In genomic region chr2:8029212-8029611, GRCm38 (mm10) we compare ENCODE assay signal across 31 mouse cellular contexts.
A peak's percentile ranks its signal among the peaks of the same experiment; 100 is the strongest.
DNase-seq lines count a peak whose midpoint lies in the region; ATAC-seq and TF ChIP-seq lines count a peak whose summit lies in the region.
"Had no signal": no experiment of that assay in that cellular context is flagged by ENCODE, and none has a peak within 500 bp of the region (broad histone marks: within the 10 kb centered on the region; RNA-seq: fewer than 3 reads in every experiment).

No protein-coding gene starts in this region.

- no peaks in the 10 kb centered on the region for H3K36me3 ChIP-seq in forebrain, embryonic 14.5 days (ENCODE audit: control insufficient read depth, insufficient read depth, low read length)
- no peaks in the 10 kb centered on the region for H3K36me3 ChIP-seq in heart, embryonic 11.5 days (ENCODE audit: control insufficient read depth, insufficient read depth, low read length)
- no peaks in the 10 kb centered on the region for H3K36me3 ChIP-seq in embryonic facial prominence, embryonic 10.5 days (replicated peaks)
- H3K36me3 ChIP-seq: embryonic facial prominence, embryonic 12.5 days; heart, embryonic 13.5 days; hindbrain, embryonic 10.5 days; limb, embryonic 12.5 days; liver, embryonic 15.5 days had no signal

- peak; percentile 54; the same call in 1 of the 2 replicates for ATAC-seq in forebrain, embryonic 14.5 days
- no peak for ATAC-seq in heart, embryonic 11.5 days (replicated peaks; ENCODE audit: insufficient number of reproducible peaks, low FRiP score, low TSS enrichment)
- ATAC-seq: intestine, embryonic 16.5 days; midbrain, embryonic 16.5 days had no signal

- no peaks in the 10 kb centered on the region for H3K9me3 ChIP-seq in forebrain, embryonic 14.5 days (replicated peaks; ENCODE audit: control insufficient read depth, low read length)
- H3K9me3 ChIP-seq in heart, embryonic 11.5 days (replicated peaks; ENCODE audit: control insufficient read depth, low read length): no peaks in the 10 kb centered on the region
- H3K9me3 ChIP-seq in embryonic facial prominence, embryonic 10.5 days: no peaks in the 10 kb centered on the region
- H3K9me3 ChIP-seq: embryonic facial prominence, embryonic 12.5 days; heart, embryonic 13.5 days; hindbrain, embryonic 10.5 days; limb, embryonic 12.5 days; liver, embryonic 15.5 days had no signal

- 19% methylated on average over 4 of the region's 4 CpGs for WGBS in forebrain, embryonic 14.5 days
- 78% methylated on average over 4 of the region's 4 CpGs for WGBS in heart, embryonic 11.5 days (ENCODE audit: insufficient replicate concordance)
- 76% methylated on average over 4 of the region's 4 CpGs for WGBS in embryonic facial prominence, embryonic 10.5 days

- H3K9ac ChIP-seq in forebrain, embryonic 14.5 days (ENCODE audit: low read length): no peak overlapping the region
- H3K9ac ChIP-seq in heart, embryonic 11.5 days (ENCODE audit: low read depth, low read length): no peak overlapping the region
- H3K9ac ChIP-seq: embryonic facial prominence, embryonic 12.5 days; heart, embryonic 13.5 days; limb, embryonic 12.5 days; liver, embryonic 15.5 days; lung, embryonic 14.5 days had no signal

- no peak for TF ChIP-seq CTCF in layer of hippocampus, adult 2 months (conservative IDR thresholded peaks at IDR 0.05)

- H3K27ac ChIP-seq in layer of hippocampus, adult 2 months: peak overlapping the region; percentile 83
- H3K27ac ChIP-seq in forebrain, embryonic 14.5 days (ENCODE audit: low read depth, low read length): no peak overlapping the region
- H3K27ac ChIP-seq in heart, embryonic 11.5 days (ENCODE audit: low read depth, low read length): no peak overlapping the region
- no peak overlapping the region for H3K27ac ChIP-seq in embryonic facial prominence, embryonic 10.5 days (replicated peaks)
- H3K27ac ChIP-seq: embryonic facial prominence, embryonic 12.5 days; gastrocnemius, adult 2 months; heart, adult 2 months; heart, embryonic 13.5 days; hindbrain, embryonic 10.5 days; limb, embryonic 12.5 days; liver, embryonic 15.5 days; stomach, postnatal 0 days had no signal

- H3K27me3 ChIP-seq in forebrain, embryonic 14.5 days (replicated peaks; ENCODE audit: control insufficient read depth, insufficient read depth, low read length): no peaks in the 10 kb centered on the region
- H3K27me3 ChIP-seq in heart, embryonic 11.5 days (ENCODE audit: control insufficient read depth, insufficient read depth, low read length): no peaks in the 10 kb centered on the region
- no peaks in the 10 kb centered on the region for H3K27me3 ChIP-seq in embryonic facial prominence, embryonic 10.5 days (replicated peaks; ENCODE audit: low read depth, poor library complexity, severe bottlenecking)
- H3K27me3 ChIP-seq: embryonic facial prominence, embryonic 12.5 days; heart, embryonic 13.5 days; limb, embryonic 12.5 days; liver, embryonic 15.5 days had no signal

- peaks cover 2% of the 10 kb centered on the region; the same call in 1 of the 2 replicates for H3K4me1 ChIP-seq in forebrain, embryonic 14.5 days (ENCODE audit: control insufficient read depth, insufficient read depth, low read length)
- no peaks in the 10 kb centered on the region for H3K4me1 ChIP-seq in heart, embryonic 11.5 days (ENCODE audit: control insufficient read depth, insufficient read depth, low read length)
- no peaks in the 10 kb centered on the region for H3K4me1 ChIP-seq in embryonic facial prominence, embryonic 10.5 days
- H3K4me1 ChIP-seq: embryonic facial prominence, embryonic 12.5 days; heart, embryonic 13.5 days; hindbrain, embryonic 10.5 days; limb, embryonic 12.5 days; liver, embryonic 15.5 days had no signal

- no peak overlapping the region for H3K4me3 ChIP-seq in layer of hippocampus, adult 2 months
- no peak overlapping the region for H3K4me3 ChIP-seq in forebrain, embryonic 14.5 days (ENCODE audit: low read depth, low read length)
- no peak overlapping the region for H3K4me3 ChIP-seq in heart, embryonic 11.5 days (ENCODE audit: low read depth, low read length)
- H3K4me3 ChIP-seq in embryonic facial prominence, embryonic 10.5 days: no peak overlapping the region
- H3K4me3 ChIP-seq: embryonic facial prominence, embryonic 12.5 days; gastrocnemius, adult 2 months; heart, adult 2 months; heart, embryonic 13.5 days; hindbrain, embryonic 10.5 days; limb, embryonic 12.5 days; liver, embryonic 15.5 days had no signal

- peak in 1 of 2 experiments; percentile 51 for DNase-seq in layer of hippocampus, adult 2 months (ENCODE audit: low spot score in 2 of 2)
- no peak for DNase-seq in layer of hippocampus, postnatal 10 days (ENCODE audit: low spot score in 2 of 2)
- peak; percentile 44 for DNase-seq in right cerebral cortex, adult 18-20 months
- no peak for DNase-seq in right cerebral cortex, postnatal 14 days
- DNase-seq in forebrain, embryonic 14.5 days (ENCODE audit: low spot score): peak; percentile 75
- no peak for DNase-seq in embryonic facial prominence, embryonic 10.5 days (ENCODE audit: low spot score)
- DNase-seq: adrenal gland, postnatal 36 days; B cell, adult 2 months; cerebellum, adult 11 months; cerebellum, adult 9-10 months; cerebellum, postnatal 36 days; gastrocnemius, adult 2 months; gastrocnemius, postnatal 36 days; heart, adult 2 months; heart, postnatal 10 days; kidney, adult 8-10 months; kidney, postnatal 10 days; layer of hippocampus, adult 9-11 months; lung, embryonic 14.5 days; lung, postnatal 14 days; right cerebral cortex, postnatal 4 days; thymus, postnatal 4 days had no signal

- H3K4me2 ChIP-seq in forebrain, embryonic 14.5 days (ENCODE audit: low read length): no peak overlapping the region
- H3K4me2 ChIP-seq in heart, embryonic 11.5 days: no peak overlapping the region
- H3K4me2 ChIP-seq: embryonic facial prominence, embryonic 12.5 days; heart, embryonic 13.5 days; limb, embryonic 12.5 days; liver, embryonic 15.5 days; lung, embryonic 14.5 days had no signal

Comparison
In these comparisons a context has a peak if more than half of its experiments do, and no peak if none do; other contexts are left out.
1. DNase-seq: peak in right cerebral cortex, adult 18-20 months (single experiment) and forebrain, embryonic 14.5 days (single experiment); none in layer of hippocampus, postnatal 10 days (0 of 2), right cerebral cortex, postnatal 14 days (single experiment) and embryonic facial prominence, embryonic 10.5 days (single experiment).